Mouse (Mus musculus) erythroblast, adult 5-6 weeks (primary cell): ENCODE data around the gene Upk3bl. TPM values are rescaled to one million over a fixed set of nuclear protein-coding genes. Genes with fewer than 3 reads are reported as not detected.
"Not testable (repeated sequence)": the region's sequence is repeated elsewhere in the genome, so short reads cannot be mapped to it uniquely, and the experiment has no call there.

Experiments used
- ATAC-seq: replicated peaks from 2 replicates; pipeline ENCODE4 v1.8.0; 2016; ENCODE audit warnings: moderate number of reproducible peaks, mild to moderate bottlenecking, moderate TSS enrichment, inconsistent platforms; ENCODE audit not compliant: poor library complexity, low FRiP score, severe bottlenecking
- total RNA-seq, 2 experiments: library from RNA; stranded (forward) in 1 of 2; stranded (reverse) in 1 of 2; fragments of 150-400 nt in 1 of 2; fragments of 200-764, 138-1000 nt in 1 of 2; gene quantifications; 2 replicates each; pipeline versions ENCODE4 v1.2.3 to v1.2.4; 2015 to 2017; ENCODE audit warnings: low replicate concordance in 2 of 2

Upk3bl gene
- total RNA-seq, 2 experiments from 2014 or later = not detected

- no peak for ATAC-seq
Measured at GRCm38 (mm10) chr5:136044865-136045264, 9.4 kb upstream of the Upk3bl start.

DNA sequence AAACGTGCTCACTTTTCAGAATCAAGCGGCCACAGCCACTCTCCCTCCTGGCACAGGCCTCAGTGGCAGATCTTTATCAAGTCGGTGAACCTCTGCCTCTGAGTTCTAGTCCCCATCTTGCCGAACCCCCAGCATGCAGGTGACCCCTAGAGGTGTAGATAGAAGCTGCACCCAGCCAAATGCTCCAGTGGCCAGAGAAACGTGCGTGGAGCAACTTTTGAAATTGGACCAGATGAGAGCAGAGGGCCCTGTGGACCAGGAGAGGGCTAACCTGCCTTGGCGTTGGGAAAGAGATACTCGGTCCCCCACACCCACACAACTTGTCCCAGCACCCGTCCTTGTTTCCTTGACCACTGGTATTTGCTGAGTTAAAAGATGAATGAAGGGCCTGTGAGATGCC lies 8.9 kb upstream of the Upk3bl start:
- no peak for ATAC-seq

- peak; percentile 62; the same call in 1 of the 2 replicates for ATAC-seq
Measured at GRCm38 (mm10) chr5:136045987-136046386, 8.3 kb upstream of the Upk3bl start.

DNA sequence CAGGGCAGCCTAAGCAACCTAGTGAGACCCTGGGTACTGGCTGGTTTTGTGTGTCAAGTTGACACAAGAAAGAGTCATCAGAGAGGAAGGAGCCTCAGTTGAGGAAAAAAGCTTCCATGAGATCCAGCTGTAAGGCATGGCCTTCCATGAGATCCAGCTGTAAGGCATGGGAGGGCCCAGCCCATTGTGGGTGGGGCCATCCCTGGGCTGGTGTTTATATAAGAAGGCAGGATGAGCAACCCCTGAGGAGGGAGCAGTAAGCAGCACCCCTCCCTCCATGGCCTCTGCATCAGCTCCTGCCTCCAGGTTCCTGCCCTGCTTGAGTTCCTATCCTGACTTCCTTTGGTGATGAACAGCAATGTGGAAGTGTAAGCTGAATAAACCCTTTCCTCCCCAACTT lies 5.8 kb upstream of the Upk3bl start:
- not testable (repeated sequence) for ATAC-seq

DNA sequence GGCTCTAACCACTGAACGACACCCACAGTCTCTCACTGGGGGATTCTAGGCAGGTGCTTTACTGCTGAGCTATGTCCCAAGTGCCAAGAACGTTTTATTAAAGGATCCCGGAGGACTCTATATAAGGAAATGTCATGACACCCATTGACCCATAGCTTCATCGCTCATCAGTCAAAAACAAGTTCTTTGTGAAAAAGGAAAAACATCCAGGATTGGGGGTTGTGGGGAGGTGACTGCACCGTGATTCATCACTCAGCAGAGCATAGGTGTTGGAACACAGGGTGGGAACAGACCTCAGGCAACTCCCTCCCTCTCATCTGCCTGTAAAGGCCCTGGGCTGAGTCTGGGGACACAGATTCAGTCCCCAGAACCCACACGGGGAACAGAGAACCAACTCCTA lies 4.4 kb upstream of the Upk3bl start:
- ATAC-seq = no peak

GRCm38 (mm10) chr5:136051231-136052085 lies 2.8 kb upstream of the Upk3bl start:
- no peak for ATAC-seq

- no peak for ATAC-seq
Measured at GRCm38 (mm10) chr5:136052861-136053655, 1.2 kb upstream of the Upk3bl start.

- no peak for ATAC-seq
Measured at GRCm38 (mm10) chr5:136056062-136056461, 1.8 kb downstream of the Upk3bl start.

GRCm38 (mm10) chr5:136057085-136057484 lies 2.8 kb downstream of the Upk3bl start:
- ATAC-seq = no peak

GRCm38 (mm10) chr5:136061567-136061966 lies 7.3 kb downstream of the Upk3bl start:
- ATAC-seq = peak; percentile 76

- ATAC-seq = no peak
Measured at GRCm38 (mm10) chr5:136063920-136064319, 9.6 kb downstream of the Upk3bl start.

DNA sequence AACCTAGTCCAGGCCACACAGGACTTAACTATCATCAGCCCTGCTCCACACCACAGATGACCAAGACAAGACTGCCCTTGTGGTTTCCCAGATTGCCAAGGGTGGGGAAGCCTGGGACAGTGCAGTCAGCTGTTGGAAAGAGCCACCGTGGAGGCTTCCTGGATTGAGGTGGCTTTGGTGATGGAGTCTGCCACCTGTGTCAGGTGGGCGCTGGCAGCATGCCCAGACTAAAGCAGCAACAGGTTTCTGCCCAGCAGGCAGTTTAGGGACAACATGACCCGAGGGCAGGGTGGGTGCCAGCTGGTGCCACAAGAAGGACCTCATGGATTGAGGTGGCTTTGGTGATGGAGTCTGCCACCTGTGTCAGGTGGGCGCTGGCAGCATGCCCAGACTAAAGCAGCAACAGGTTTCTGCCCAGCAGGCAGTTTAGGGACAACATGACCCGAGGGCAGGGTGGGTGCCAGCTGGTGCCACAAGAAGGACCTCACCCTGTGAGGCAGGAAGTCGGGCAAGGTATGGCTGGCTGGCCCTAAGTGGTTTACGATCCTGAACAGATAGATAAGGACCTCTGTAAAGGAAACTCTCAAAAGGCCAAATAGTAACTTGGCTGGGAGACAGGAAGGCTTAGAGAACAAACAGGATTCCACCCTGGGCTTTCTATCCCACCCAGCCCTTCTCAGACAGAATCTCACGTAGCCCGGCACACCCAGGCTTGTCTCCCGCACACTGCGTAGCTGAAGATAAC lies 12.3 kb downstream of the Upk3bl start:
- ATAC-seq = not testable (repeated sequence)

- ATAC-seq = no peak
Measured at GRCm38 (mm10) chr5:136069411-136069810, 15.1 kb downstream of the Upk3bl start.

- ATAC-seq = no peak
Measured at GRCm38 (mm10) chr5:136073051-136073450, 18.8 kb downstream of the Upk3bl start.

GRCm38 (mm10) chr5:136073526-136073925 lies 19.2 kb downstream of the Upk3bl start:
- ATAC-seq = no peak

- no peak for ATAC-seq
Measured at GRCm38 (mm10) chr5:136075076-136075475, 20.8 kb downstream of the Upk3bl start.

GRCm38 (mm10) chr5:136076284-136076683 lies 22.0 kb downstream of the Upk3bl start:
- ATAC-seq = no peak

DNA sequence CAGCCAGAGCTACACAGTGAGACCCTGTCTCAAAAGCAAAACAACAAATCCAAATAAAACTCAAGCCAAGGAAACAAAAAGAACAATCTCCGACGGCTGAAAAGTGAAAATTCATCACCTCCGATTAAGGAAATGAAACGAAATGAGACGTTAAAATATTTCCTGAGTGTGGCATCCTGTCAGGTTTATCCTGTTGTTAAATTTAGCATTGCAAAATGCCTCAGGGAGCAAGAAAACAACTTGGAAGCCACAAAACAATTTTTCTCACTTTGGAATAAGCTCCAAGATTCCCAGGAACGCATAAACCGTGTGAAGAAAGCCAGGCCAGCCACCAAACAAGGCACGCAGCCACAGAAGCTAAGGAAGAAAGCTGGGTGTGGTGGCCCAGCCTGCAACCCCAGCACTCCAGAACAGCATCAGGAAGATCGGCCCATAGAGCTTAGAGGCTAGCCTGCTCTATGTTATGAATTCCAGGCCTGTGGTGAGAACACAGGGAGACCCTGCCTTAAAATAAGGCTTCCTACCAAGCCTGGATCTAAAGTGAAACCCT lies 22.8 kb downstream of the Upk3bl start:
- ATAC-seq = no peak

GRCm38 (mm10) chr5:136078136-136078535 lies 23.8 kb downstream of the Upk3bl start:
- ATAC-seq = no peak

GRCm38 (mm10) chr5:136082345-136082744 lies 28.1 kb downstream of the Upk3bl start:
- ATAC-seq = no peak
